Mouse (Mus musculus) G1E (cell line): ENCODE measurements at regions not wholly inside any gene's neighbourhood (a gene's known extent, or its start where the extent isn't known, plus 50 kb on each side); places are given as distances from the start of the nearest gene placed in this dataset.

Experiments used
- CTCF ChIP-seq: IDR thresholded peaks from 2 replicates; pipeline ENCODE4 v1.5.1; 2012; ENCODE audit warnings: low read depth, low read length, inconsistent platforms, mixed read lengths
- GATA1 ChIP-seq: IDR thresholded peaks from 2 replicates; pipeline ENCODE4 v1.6.1; 2012; ENCODE audit warnings: borderline replicate concordance, low read length, inconsistent platforms, mixed read lengths
- TAL1 ChIP-seq: conservative IDR thresholded peaks from 2 replicates; pipeline ENCODE4 v1.6.1; 2012; ENCODE audit warnings: low read depth, low read length, inconsistent platforms, mixed read lengths

GRCm38 (mm10) chr8:126719748-126720147, 126.0 kb upstream of the Irf2bp2 start:
- TF ChIP-seq CTCF = no peak
- TF ChIP-seq TAL1 = no peak
- no peak for TF ChIP-seq GATA1
